Mouse (Mus musculus) small intestine, adult 2 months (tissue): ENCODE data around the gene Golga7b.

Experiments
- CTCF ChIP-seq: fragments of 200-500 bp; IDR thresholded peaks from 2 replicates; pipeline ENCODE4 v1.5.1; 2012; ENCODE audit warnings: low read depth, mild to moderate bottlenecking, control low read depth, inconsistent platforms, low read length, moderate library complexity, mixed read lengths; ENCODE audit not compliant: insufficient replicate concordance, insufficient read length; ENCODE audit errors: extremely low read depth
- POLR2A ChIP-seq: fragments of 200-500 bp; IDR thresholded peaks from 2 replicates; pipeline ENCODE4 v1.6.1; 2012; ENCODE audit warnings: low read depth, mild to moderate bottlenecking, control low read depth, inconsistent platforms, low read length, moderate library complexity

DNA sequence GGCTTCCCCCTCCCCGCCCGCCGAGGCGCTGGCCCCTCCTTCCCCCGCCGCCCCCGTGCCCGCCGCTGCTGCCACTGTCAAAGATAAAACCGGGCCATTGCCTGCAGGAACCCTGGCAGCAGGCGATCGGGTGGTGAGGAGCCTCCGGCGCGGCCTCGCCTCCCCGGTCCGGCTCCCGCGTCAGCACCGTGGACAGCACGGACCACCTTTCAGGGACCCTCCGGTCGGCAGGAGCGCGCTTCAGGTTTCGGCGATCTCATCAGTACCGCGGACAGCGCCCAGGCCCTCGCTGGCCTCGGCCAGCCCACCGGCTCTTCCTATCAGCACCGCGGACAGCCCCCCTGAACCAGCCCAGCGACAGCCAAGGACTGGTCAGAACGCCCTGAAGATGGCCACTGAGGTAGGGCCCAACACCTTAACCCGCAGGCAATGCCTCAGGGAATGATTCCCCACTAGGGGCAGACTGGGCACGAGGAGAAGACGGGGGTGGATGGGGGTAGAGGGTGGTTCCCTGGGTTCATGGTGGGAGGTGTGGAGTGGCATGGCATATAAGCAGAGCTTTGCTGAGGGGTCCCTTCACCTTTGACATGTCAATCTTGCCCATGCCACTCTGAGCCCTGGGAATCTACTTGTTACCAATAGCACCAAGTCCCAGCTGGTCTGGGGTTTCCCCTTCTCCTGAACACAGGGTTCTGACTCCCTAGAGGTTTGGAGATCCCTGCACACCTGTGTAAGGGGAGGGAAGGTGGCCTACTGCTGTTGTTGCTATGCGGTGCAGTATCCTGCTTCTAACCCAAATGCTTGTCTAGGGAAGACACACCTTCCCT lies 8.6 kb downstream of the Golga7b start:
- TF ChIP-seq POLR2A (no peak), CTCF (peak; percentile 22; the same call in 1 of the 2 replicates)
